Mouse (Mus musculus): Measurements from ENCODE around the gene Acap2. TPM values are rescaled to one million over a fixed set of nuclear protein-coding genes. Genes with fewer than 3 reads are reported as not detected.

Acap2 gene
- total and polyA plus RNA-seq, 2 experiments from 2014 or later = 7.0 to 13.2 TPM

DNA sequence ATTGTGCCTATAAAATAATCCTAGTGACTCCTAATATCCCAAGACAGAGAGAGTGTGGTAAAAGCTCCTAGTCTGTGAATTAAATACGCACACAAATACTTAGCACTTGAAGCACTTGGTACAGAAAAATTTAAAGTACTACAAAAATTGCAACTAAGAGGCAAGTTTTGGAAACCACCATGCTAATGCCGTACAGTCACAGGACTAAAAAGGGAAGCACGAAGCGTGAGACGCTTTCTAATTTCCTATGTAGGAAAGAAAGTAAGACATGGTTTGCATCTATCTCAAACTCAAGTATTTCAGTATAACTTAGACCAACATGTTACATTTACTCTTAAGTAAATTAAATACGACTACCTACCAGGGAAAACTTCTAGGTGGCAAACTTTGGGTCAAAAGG is 79.4 kb downstream of the Acap2 start:
- DNase-seq (ENCODE audit: low spot score) (no peak), ATAC-seq (ENCODE audit: insufficient read depth, low read depth) (no peak)
- TF ChIP-seq EP300 (IDR thresholded peaks at IDR 0.05; ENCODE audit: low read depth) (no peak), CTCF (IDR thresholded peaks at IDR 0.05; ENCODE audit: low read depth) (no peak)
- Histone ChIP-seq H3K27ac (ENCODE audit: low read depth) (no peak overlapping the region), H3K9me3 (replicated peaks; ENCODE audit: control insufficient read depth, low read length) (no peaks in the 10 kb centered on the region), H3K4me3 (ENCODE audit: low read depth, low read length) (no peak overlapping the region), H3K36me3 (replicated peaks; ENCODE audit: control insufficient read depth, insufficient read depth, low read length) (peaks cover 56% of the 10 kb centered on the region), H3K9ac (replicated peaks; ENCODE audit: low read depth, low read length) (no peak overlapping the region), H3K27me3 (ENCODE audit: control insufficient read depth, insufficient read depth, low read length) (no peaks in the 10 kb centered on the region), H3K4me2 (ENCODE audit: low read depth, low read length) (no peak overlapping the region), H3K4me1 (ENCODE audit: control insufficient read depth, insufficient read depth) (no peaks in the 10 kb centered on the region)
- 93% methylated on average over 6 of the region's 6 CpGs for WGBS

GRCm38 (mm10) chr16:31113596-31113995 is 87.4 kb downstream of the Acap2 start:
- H3K4me2 ChIP-seq (ENCODE audit: low read depth, low read length) = no peak overlapping the region
- no peak overlapping the region for H3K9ac ChIP-seq (replicated peaks; ENCODE audit: low read depth, low read length)
- ATAC-seq (ENCODE audit: insufficient read depth, low read depth) (no peak), DNase-seq (ENCODE audit: low spot score) (no peak)
- no peak for TF ChIP-seq EP300 (IDR thresholded peaks at IDR 0.05; ENCODE audit: low read depth)
- TF ChIP-seq CTCF (IDR thresholded peaks at IDR 0.05; ENCODE audit: low read depth) = no peak
- no peaks in the 10 kb centered on the region for H3K27me3 ChIP-seq (ENCODE audit: control insufficient read depth, insufficient read depth, low read length)
- no peak overlapping the region for H3K27ac ChIP-seq (ENCODE audit: low read depth)
- H3K9me3 ChIP-seq (replicated peaks; ENCODE audit: control insufficient read depth, low read length) = no peaks in the 10 kb centered on the region
- H3K4me3 ChIP-seq (ENCODE audit: low read depth, low read length) = no peak overlapping the region
- peaks cover 60% of the 10 kb centered on the region for H3K36me3 ChIP-seq (replicated peaks; ENCODE audit: control insufficient read depth, insufficient read depth, low read length)
- no peaks in the 10 kb centered on the region for H3K4me1 ChIP-seq (ENCODE audit: control insufficient read depth, insufficient read depth)

DNA sequence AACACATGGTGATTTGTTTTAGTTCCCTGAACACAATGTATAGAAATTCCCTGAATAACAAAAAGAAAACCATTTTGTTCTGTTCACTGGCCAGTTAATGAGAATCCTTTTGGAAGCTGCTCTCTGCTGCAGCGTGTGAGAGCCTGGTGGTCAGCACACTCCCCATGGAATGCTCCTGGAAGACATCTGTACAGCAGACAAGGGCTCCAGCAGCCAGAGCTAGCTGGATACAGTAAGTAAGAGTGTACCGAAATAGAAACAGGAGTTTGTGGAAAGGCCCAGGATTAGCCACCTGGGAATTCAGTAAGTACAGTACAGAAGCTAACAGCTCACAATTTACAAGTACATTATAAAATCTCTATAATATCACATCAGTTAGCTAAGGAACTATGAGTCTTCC is 99.7 kb downstream of the Acap2 start:
- peak; percentile 36 for DNase-seq (ENCODE audit: low spot score)
- Histone ChIP-seq H3K27me3 (ENCODE audit: control insufficient read depth, insufficient read depth, low read length) (no peaks in the 10 kb centered on the region), H3K4me1 (ENCODE audit: control insufficient read depth, insufficient read depth) (no peaks in the 10 kb centered on the region), H3K36me3 (replicated peaks; ENCODE audit: control insufficient read depth, insufficient read depth, low read length) (peaks cover 49% of the 10 kb centered on the region), H3K9ac (replicated peaks; ENCODE audit: low read depth, low read length) (no peak overlapping the region), H3K4me3 (ENCODE audit: low read depth, low read length) (no peak overlapping the region), H3K4me2 (ENCODE audit: low read depth, low read length) (no peak overlapping the region), H3K27ac (ENCODE audit: low read depth) (peak overlapping the region; percentile 32; the same call in 1 of the 2 replicates), H3K9me3 (replicated peaks; ENCODE audit: control insufficient read depth, low read length) (no peaks in the 10 kb centered on the region)
- 36% methylated on average over 2 of the region's 2 CpGs for WGBS
- no peak for TF ChIP-seq CTCF (IDR thresholded peaks at IDR 0.05; ENCODE audit: low read depth)
- TF ChIP-seq EP300 (IDR thresholded peaks at IDR 0.05; ENCODE audit: low read depth) = no peak
- peak; percentile 58; the same call in 1 of the 2 replicates for ATAC-seq (ENCODE audit: insufficient read depth, low read depth)

- H3K9me3 ChIP-seq (replicated peaks; ENCODE audit: control insufficient read depth, low read length) = no peaks in the 10 kb centered on the region
- no peak overlapping the region for H3K4me3 ChIP-seq (ENCODE audit: low read depth, low read length)
- no peak overlapping the region for H3K9ac ChIP-seq (replicated peaks; ENCODE audit: low read depth, low read length)
- TF ChIP-seq EP300 (IDR thresholded peaks at IDR 0.05; ENCODE audit: low read depth) (no peak), CTCF (IDR thresholded peaks at IDR 0.05; ENCODE audit: low read depth) (no peak)
- no peak overlapping the region for H3K27ac ChIP-seq (ENCODE audit: low read depth)
- ATAC-seq (ENCODE audit: insufficient read depth, low read depth) = no peak
- no peak for DNase-seq (ENCODE audit: low spot score)
- H3K36me3 ChIP-seq (replicated peaks; ENCODE audit: control insufficient read depth, insufficient read depth, low read length) = peaks cover 44% of the 10 kb centered on the region
- H3K4me1 ChIP-seq (ENCODE audit: control insufficient read depth, insufficient read depth) = no peaks in the 10 kb centered on the region
- H3K4me2 ChIP-seq (ENCODE audit: low read depth, low read length) = no peak overlapping the region
- WGBS = 81% methylated on average over 1 of the region's 1 CpGs
- H3K27me3 ChIP-seq (ENCODE audit: control insufficient read depth, insufficient read depth, low read length) = no peaks in the 10 kb centered on the region
These were observed 101.1 kb downstream of the Acap2 start for GRCm38 (mm10) chr16:31099906-31100305.

- WGBS = 53% methylated on average over 6 of the region's 6 CpGs
- Histone ChIP-seq H3K9ac (replicated peaks; ENCODE audit: low read depth, low read length) (no peak overlapping the region), H3K4me2 (ENCODE audit: low read depth, low read length) (no peak overlapping the region), H3K9me3 (replicated peaks; ENCODE audit: control insufficient read depth, low read length) (no peaks in the 10 kb centered on the region), H3K27me3 (ENCODE audit: control insufficient read depth, insufficient read depth, low read length) (no peaks in the 10 kb centered on the region), H3K4me3 (ENCODE audit: low read depth, low read length) (no peak overlapping the region), H3K36me3 (replicated peaks; ENCODE audit: control insufficient read depth, insufficient read depth, low read length) (peaks cover 17% of the 10 kb centered on the region), H3K27ac (ENCODE audit: low read depth) (no peak overlapping the region), H3K4me1 (ENCODE audit: control insufficient read depth, insufficient read depth) (no peaks in the 10 kb centered on the region)
- TF ChIP-seq EP300 (IDR thresholded peaks at IDR 0.05; ENCODE audit: low read depth) (no peak), CTCF (IDR thresholded peaks at IDR 0.05; ENCODE audit: low read depth) (no peak)
- DNase-seq (ENCODE audit: low spot score) (no peak), ATAC-seq (ENCODE audit: insufficient read depth, low read depth) (no peak)
These were observed 107.0 kb downstream of the Acap2 start for GRCm38 (mm10) chr16:31094036-31094435.

- Histone ChIP-seq H3K27ac (ENCODE audit: low read depth) (no peak overlapping the region), H3K4me1 (ENCODE audit: control insufficient read depth, insufficient read depth) (no peaks in the 10 kb centered on the region), H3K4me2 (ENCODE audit: low read depth, low read length) (no peak overlapping the region), H3K4me3 (ENCODE audit: low read depth, low read length) (no peak overlapping the region), H3K9me3 (replicated peaks; ENCODE audit: control insufficient read depth, low read length) (no peaks in the 10 kb centered on the region), H3K36me3 (replicated peaks; ENCODE audit: control insufficient read depth, insufficient read depth, low read length) (peaks cover 17% of the 10 kb centered on the region), H3K9ac (replicated peaks; ENCODE audit: low read depth, low read length) (no peak overlapping the region), H3K27me3 (ENCODE audit: control insufficient read depth, insufficient read depth, low read length) (no peaks in the 10 kb centered on the region)
- 65% methylated on average over 9 of the region's 9 CpGs for WGBS
- no peak for DNase-seq (ENCODE audit: low spot score)
- no peak for ATAC-seq (ENCODE audit: insufficient read depth, low read depth)
- TF ChIP-seq CTCF (IDR thresholded peaks at IDR 0.05; ENCODE audit: low read depth) (no peak), EP300 (IDR thresholded peaks at IDR 0.05; ENCODE audit: low read depth) (no peak)
These were observed 107.9 kb downstream of the Acap2 start for GRCm38 (mm10) chr16:31093186-31093585.

Data from heart, postnatal 0 days (tissue).